Mouse (Mus musculus): ENCODE data around the gene B630019K06Rik. TPM values are rescaled to one million over a fixed set of nuclear protein-coding genes. Genes with fewer than 3 reads are reported as not detected.
"Not testable (repeated sequence)": the region's sequence is repeated elsewhere in the genome, so short reads cannot be mapped to it uniquely, and the experiment has no call there.

Gene B630019K06Rik
- 37.2 and 41.3 TPM in 2 replicates for polyA plus RNA-seq (2012; rRNA removed)

GRCm38 (mm10) chrX:8892343-8893155 lies at the start of gene B630019K06Rik:
Gene B630019K06Rik, plus strand, starts transcription at chrX:8892382.
- WGBS: 10% methylated on average over 57 of the region's 95 CpGs
- Histone ChIP-seq H3K27me3 (ENCODE audit: control insufficient read depth, insufficient read depth, low read length) (no peaks in the 10 kb centered on the region), H3K4me1 (ENCODE audit: control insufficient read depth, insufficient read depth, low read length) (no peaks in the 10 kb centered on the region), H3K27ac (ENCODE audit: insufficient read depth, low read length) (0 out of 2 replicates have a peak within 1 kb of the TSS, but pooled peaks have one; percentile 54), H3K4me3 (replicated peaks; ENCODE audit: insufficient read depth, low read depth, low read length) (peak within 1 kb of the TSS; percentile 64)
- DNase-seq: peak; percentile 53 to 63
- TF ChIP-seq POLR2A (IDR thresholded peaks at IDR 0.05; ENCODE audit: borderline replicate concordance, insufficient read depth, low read length): 0 out of 2 replicates have a peak, but pooled peaks have one; percentile 26
- no peak for TF ChIP-seq CTCF (IDR thresholded peaks at IDR 0.05; ENCODE audit: borderline replicate concordance, insufficient read depth, low read depth, low read length)

GRCm38 (mm10) chrX:8843694-8844093 lies 48.5 kb upstream of the B630019K06Rik start, which contains the start of gene Gm6592:
Gene Gm6592, plus strand, starts transcription at chrX:8843994.
- DNase-seq: no peak
- no peaks in the 10 kb centered on the region for H3K4me1 ChIP-seq (ENCODE audit: control insufficient read depth, insufficient read depth, low read length)
- TF ChIP-seq CTCF (IDR thresholded peaks at IDR 0.05; ENCODE audit: borderline replicate concordance, insufficient read depth, low read depth, low read length) (no peak), POLR2A (IDR thresholded peaks at IDR 0.05; ENCODE audit: borderline replicate concordance, insufficient read depth, low read length) (no peak)
- H3K27me3 ChIP-seq (ENCODE audit: control insufficient read depth, insufficient read depth, low read length): no peaks in the 10 kb centered on the region
- no peak within 1 kb of the TSS for H3K27ac ChIP-seq (ENCODE audit: insufficient read depth, low read length)
- 74% methylated on average over 1 of the region's 1 CpGs for WGBS
- no peak within 1 kb of the TSS for H3K4me3 ChIP-seq (replicated peaks; ENCODE audit: insufficient read depth, low read depth, low read length)

- no peaks in the 10 kb centered on the region for H3K27me3 ChIP-seq (ENCODE audit: control insufficient read depth, insufficient read depth, low read length)
- H3K27ac ChIP-seq (ENCODE audit: insufficient read depth, low read length): no peak overlapping the region
- DNase-seq: no peak
- WGBS: 94% methylated on average over 10 of the region's 10 CpGs
- TF ChIP-seq CTCF (IDR thresholded peaks at IDR 0.05; ENCODE audit: borderline replicate concordance, insufficient read depth, low read depth, low read length): no peak
- no peak for TF ChIP-seq POLR2A (IDR thresholded peaks at IDR 0.05; ENCODE audit: borderline replicate concordance, insufficient read depth, low read length)
- H3K4me1 ChIP-seq (ENCODE audit: control insufficient read depth, insufficient read depth, low read length): no peaks in the 10 kb centered on the region
- H3K4me3 ChIP-seq (replicated peaks; ENCODE audit: insufficient read depth, low read depth, low read length): no peak overlapping the region
These were observed 39.7 kb upstream of the B630019K06Rik start for GRCm38 (mm10) chrX:8852486-8852885.

- peak; percentile 33 to 42 for DNase-seq
- WGBS: 2% methylated on average over 3 of the region's 3 CpGs
These were observed 27.9 kb upstream of the B630019K06Rik start for GRCm38 (mm10) chrX:8864331-8864730.

GRCm38 (mm10) chrX:8873953-8874352 lies 18.2 kb upstream of the B630019K06Rik start, which contains the start of gene Gm5751:
Gene Gm5751, plus strand, starts transcription at chrX:8874253.
- DNase-seq; H3K27me3 ChIP-seq (ENCODE audit: control insufficient read depth, insufficient read depth, low read length); H3K27ac ChIP-seq (ENCODE audit: insufficient read depth, low read length); H3K4me1 ChIP-seq (ENCODE audit: control insufficient read depth, insufficient read depth, low read length); H3K4me3 ChIP-seq (replicated peaks; ENCODE audit: insufficient read depth, low read depth, low read length): not testable (repeated sequence)
- 91% methylated on average over 3 of the region's 4 CpGs for WGBS

More at GRCm38 (mm10) chrX:8864331-8864730, 27.9 kb upstream of the B630019K06Rik start:
- not testable (repeated sequence) for H3K27me3 ChIP-seq (ENCODE audit: control insufficient read depth, insufficient read depth, low read length); H3K27ac ChIP-seq (ENCODE audit: insufficient read depth, low read length); H3K4me1 ChIP-seq (ENCODE audit: control insufficient read depth, insufficient read depth, low read length); H3K4me3 ChIP-seq (replicated peaks; ENCODE audit: insufficient read depth, low read depth, low read length)
- peak; percentile 31 for TF ChIP-seq CTCF (IDR thresholded peaks at IDR 0.05; ENCODE audit: borderline replicate concordance, insufficient read depth, low read depth, low read length)

GRCm38 (mm10) chrX:8884336-8884735 lies 7.8 kb upstream of the B630019K06Rik start:
- DNase-seq: no peak
- no peak overlapping the region for H3K4me3 ChIP-seq (replicated peaks; ENCODE audit: insufficient read depth, low read depth, low read length)
- H3K27me3 ChIP-seq (ENCODE audit: control insufficient read depth, insufficient read depth, low read length): no peaks in the 10 kb centered on the region
- no peaks in the 10 kb centered on the region for H3K4me1 ChIP-seq (ENCODE audit: control insufficient read depth, insufficient read depth, low read length)
- no peak overlapping the region for H3K27ac ChIP-seq (ENCODE audit: insufficient read depth, low read length)
- 74% methylated on average over 4 of the region's 4 CpGs for WGBS
- TF ChIP-seq CTCF (IDR thresholded peaks at IDR 0.05; ENCODE audit: borderline replicate concordance, insufficient read depth, low read depth, low read length) (no peak), POLR2A (IDR thresholded peaks at IDR 0.05; ENCODE audit: borderline replicate concordance, insufficient read depth, low read length) (no peak)

- TF ChIP-seq CTCF (IDR thresholded peaks at IDR 0.05; ENCODE audit: borderline replicate concordance, insufficient read depth, low read depth, low read length) (no peak), POLR2A (IDR thresholded peaks at IDR 0.05; ENCODE audit: borderline replicate concordance, insufficient read depth, low read length) (no peak)
- 19% methylated on average over 3 of the region's 9 CpGs for WGBS
- no peaks in the 10 kb centered on the region for H3K27me3 ChIP-seq (ENCODE audit: control insufficient read depth, insufficient read depth, low read length)
- no peak for DNase-seq
- peak overlapping the region; percentile 64 for H3K4me3 ChIP-seq (replicated peaks; ENCODE audit: insufficient read depth, low read depth, low read length)
- no peaks in the 10 kb centered on the region for H3K4me1 ChIP-seq (ENCODE audit: control insufficient read depth, insufficient read depth, low read length)
- H3K27ac ChIP-seq (ENCODE audit: insufficient read depth, low read length): no peak overlapping the region
These were observed 223 bp upstream of the B630019K06Rik start for GRCm38 (mm10) chrX:8891975-8892342.

- 12% methylated on average over 14 of the region's 42 CpGs for WGBS
- peak in 1 of 2 experiments; percentile 22 for DNase-seq
- no peaks in the 10 kb centered on the region for H3K27me3 ChIP-seq (ENCODE audit: control insufficient read depth, insufficient read depth, low read length)
- peak overlapping the region; percentile 64 for H3K4me3 ChIP-seq (replicated peaks; ENCODE audit: insufficient read depth, low read depth, low read length)
- TF ChIP-seq POLR2A (IDR thresholded peaks at IDR 0.05; ENCODE audit: borderline replicate concordance, insufficient read depth, low read length): no peak
- TF ChIP-seq CTCF (IDR thresholded peaks at IDR 0.05; ENCODE audit: borderline replicate concordance, insufficient read depth, low read depth, low read length): no peak
- H3K4me1 ChIP-seq (ENCODE audit: control insufficient read depth, insufficient read depth, low read length): no peaks in the 10 kb centered on the region
- H3K27ac ChIP-seq (ENCODE audit: insufficient read depth, low read length): no peak overlapping the region
These were observed 1.0 kb downstream of the B630019K06Rik start for GRCm38 (mm10) chrX:8893182-8893651.
